Mouse (Mus musculus) hematopoietic stem cell, adult 5-6 weeks (primary cell): ENCODE results near the gene Fpr3. TPM values are rescaled to one million over a fixed set of nuclear protein-coding genes. Genes with fewer than 3 reads are reported as not detected.
"Not testable (repeated sequence)": the region's sequence is repeated elsewhere in the genome, so short reads cannot be mapped to it uniquely, and the experiment has no call there.

ENCODE experiments used
- ATAC-seq, 2 experiments: fragments of 125-278 bp in 1 of 2; replicated peaks in 1 of 2; 2 replicates each; pipeline ENCODE4 v1.8.0; 2016 to 2017; ENCODE audit warnings: inconsistent platforms in 2 of 2, mild to moderate bottlenecking in 2 of 2, moderate number of reproducible peaks in 2 of 2, low read depth in 1 of 2, moderate TSS enrichment in 1 of 2; ENCODE audit not compliant: low FRiP score in 2 of 2, poor library complexity in 2 of 2, severe bottlenecking in 2 of 2, insufficient read depth in 1 of 2, low TSS enrichment in 1 of 2
- total RNA-seq: library from RNA; stranded (forward); fragments of 172-1452, 232-1000 nt; gene quantifications from 2 replicates; pipeline ENCODE4 v1.2.3, GENCODE M21; 2017

The Fpr3 gene
- not detected in 2 replicates for total RNA-seq

DNA sequence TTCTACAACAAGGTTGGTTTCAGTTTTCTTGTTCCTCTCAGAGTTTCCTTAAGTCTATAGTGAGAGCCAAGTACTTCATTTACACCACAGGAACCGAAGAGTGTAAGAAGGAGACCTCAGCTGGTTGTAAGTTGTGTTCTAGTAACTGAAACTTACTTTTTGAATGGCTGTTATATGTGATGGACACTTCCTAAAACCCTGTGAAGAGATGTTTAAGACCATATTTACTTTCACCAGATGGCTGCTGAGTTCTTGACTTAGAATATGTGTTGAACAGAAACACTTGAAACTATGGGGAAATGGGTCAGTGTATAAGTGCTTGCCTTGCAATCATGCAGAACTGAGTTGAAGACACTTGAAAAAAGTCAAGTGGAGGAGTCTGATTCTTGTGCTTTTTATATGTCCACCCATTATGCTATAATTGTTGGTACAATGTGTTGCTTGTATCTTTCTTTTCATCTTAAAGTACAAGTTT is at the start of gene Fpr3, which contains the start of gene Fpr2:
Gene Fpr3, plus strand, starts transcription at position 79 of the 475 bp plus-strand sequence.
Gene Fpr2, plus strand, starts transcription at position 51 of the 475 bp plus-strand sequence.
- peak; percentile 28 to 33; a peak in 2 of 4 replicates for ATAC-seq

- ATAC-seq, result peak; percentile 97
These were observed 49.5 kb upstream of the Fpr3 start for GRCm38 (mm10) chr17:17837919-17838701.

- ATAC-seq, result no peak
These were observed 48.4 kb upstream of the Fpr3 start for GRCm38 (mm10) chr17:17839276-17839675.

DNA sequence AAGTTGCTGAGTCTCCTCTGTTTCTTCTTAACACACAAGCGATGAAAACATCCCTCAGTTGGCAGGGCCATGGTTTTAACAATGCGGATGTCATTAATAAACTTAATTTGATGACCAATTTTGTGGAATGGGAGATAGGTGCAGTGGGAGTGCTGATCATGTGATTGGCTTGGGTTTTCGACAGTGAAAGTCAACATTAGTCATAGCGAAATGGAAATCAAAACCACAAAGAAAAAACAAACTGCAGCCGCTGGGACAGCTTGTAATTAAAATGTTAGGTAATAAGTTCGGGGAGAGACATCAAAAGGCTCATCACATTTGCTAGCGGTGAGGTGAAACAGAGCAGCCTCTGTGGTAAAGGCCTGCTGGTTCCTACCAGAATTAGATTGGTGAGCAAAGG is 46.9 kb upstream of the Fpr3 start:
- no peak for ATAC-seq

GRCm38 (mm10) chr17:17843534-17844261 is 44.0 kb upstream of the Fpr3 start:
- no peak for ATAC-seq

DNA sequence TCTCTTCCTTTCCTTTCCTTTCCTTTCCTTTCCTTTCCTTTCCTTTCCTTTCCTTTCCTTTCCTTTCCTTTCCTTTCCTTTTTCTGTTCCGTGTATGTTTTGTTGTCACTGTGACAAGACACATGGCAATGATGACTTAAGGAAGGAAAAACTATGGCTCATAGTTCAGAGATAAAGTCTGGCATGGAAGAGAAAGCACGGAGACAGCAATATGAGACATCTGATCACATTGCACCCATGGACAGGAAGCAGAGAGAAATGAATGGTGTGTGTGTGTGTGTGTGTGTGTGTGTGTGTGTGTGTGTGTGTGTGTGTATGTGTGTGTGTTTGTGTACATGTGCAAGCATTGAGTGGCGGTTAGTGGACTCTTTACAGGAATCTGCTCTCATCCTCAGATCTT is 43.0 kb upstream of the Fpr3 start:
- ATAC-seq, result not testable (repeated sequence)

- ATAC-seq, result peak; percentile 61 to 77; a peak in 2 of 4 replicates
These were observed 42.2 kb upstream of the Fpr3 start for GRCm38 (mm10) chr17:17845187-17846027.

GRCm38 (mm10) chr17:17848988-17849387 is 38.7 kb upstream of the Fpr3 start:
- ATAC-seq, result no peak

DNA sequence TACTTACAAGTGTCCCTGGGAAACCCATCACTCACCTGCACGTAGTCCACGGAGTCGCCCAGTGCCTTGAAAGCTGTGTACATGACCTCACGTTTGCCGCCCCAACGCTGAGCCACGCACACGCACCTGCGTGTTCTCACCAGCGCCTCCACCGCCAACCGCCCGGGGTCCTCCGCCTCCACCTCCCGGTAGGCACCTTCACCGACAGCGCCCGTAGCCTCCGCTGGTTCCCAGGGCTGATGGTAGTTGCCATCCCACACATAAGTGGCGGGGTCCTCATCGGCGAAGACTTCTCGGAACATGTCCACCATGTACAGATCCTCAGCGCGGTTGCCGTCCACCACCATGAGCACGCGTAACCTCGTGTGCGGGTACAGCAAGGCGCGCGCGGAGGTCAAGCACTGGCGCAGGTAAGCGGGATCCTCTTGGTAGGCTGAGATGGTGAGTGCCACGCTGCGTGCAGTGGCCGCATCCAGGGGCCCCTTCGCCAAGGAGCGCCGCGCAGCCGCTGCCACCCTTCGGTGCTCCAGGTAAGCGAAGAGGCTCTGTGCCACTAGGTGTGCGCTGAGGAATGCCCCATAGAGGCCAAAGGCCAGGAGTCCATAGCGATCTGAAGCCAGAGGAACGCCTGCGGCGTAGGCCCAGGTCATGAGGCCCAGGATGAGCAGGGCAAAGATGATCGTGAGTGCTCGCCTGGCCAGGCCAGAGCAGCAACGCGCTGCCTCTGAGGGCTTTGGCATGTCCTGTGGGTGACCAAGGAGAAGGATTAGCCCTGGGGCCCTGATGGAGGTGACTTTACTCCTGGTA is 37.5 kb upstream of the Fpr3 start:
- no peak for ATAC-seq

DNA sequence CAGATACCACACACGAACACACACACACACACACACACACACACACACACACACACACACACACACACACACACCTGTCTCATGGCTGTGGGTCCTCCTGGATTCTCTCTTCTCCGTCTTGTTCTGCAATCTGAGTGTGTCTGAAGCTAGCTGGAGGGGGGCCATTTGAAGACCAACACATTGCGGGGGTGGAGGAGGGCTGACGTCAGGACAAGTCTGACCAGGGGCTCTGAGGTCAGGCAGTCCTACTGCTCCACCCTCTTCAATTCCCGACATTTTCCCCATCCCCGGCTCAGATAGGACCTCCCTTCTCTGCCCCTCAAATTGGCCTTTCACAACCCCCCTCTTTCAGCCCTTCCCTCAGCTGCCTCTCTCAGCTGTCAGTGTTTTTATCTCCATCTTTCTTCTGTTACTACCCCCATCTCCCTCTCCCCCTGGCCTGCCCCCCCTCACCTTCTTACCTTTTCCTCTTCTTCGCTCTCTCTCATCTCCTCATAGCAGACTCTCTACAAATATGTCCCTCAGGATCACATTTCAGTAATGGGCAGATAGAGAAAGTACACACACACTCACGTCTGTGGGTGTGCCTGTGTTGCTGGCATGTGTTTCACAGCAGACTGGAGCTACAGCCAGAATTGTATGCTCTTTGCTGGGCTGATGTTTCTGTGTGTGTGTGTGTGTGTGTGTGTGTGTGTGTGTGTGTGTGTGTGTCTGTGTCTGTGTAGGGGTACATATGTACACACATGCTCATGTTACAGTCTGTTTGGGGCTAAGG is 32.4 kb upstream of the Fpr3 start, which contains the start of gene Has1:
Gene Has1, minus strand, starts transcription at position 142 of the 775 bp plus-strand sequence.
- ATAC-seq, result no peak

DNA sequence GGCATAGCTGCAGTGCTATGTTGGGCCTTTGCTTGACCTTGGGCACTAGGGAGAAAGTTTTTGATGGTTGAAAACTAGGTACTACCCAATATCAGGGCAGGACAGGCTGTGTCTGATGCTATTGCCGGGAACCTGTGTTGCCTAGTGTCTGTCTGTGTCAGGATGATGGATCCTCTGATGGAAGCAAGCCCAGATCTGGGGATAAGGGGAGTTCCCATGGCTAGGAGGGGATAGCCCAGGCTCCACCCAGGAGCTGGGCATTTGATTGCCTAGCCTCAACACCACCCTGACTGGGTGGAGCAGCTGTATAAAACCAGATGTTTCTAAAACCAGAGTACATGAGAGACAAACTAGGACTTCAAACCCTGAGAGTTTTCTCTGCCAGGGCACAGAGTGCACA is 31.0 kb upstream of the Fpr3 start:
- no peak for ATAC-seq

DNA sequence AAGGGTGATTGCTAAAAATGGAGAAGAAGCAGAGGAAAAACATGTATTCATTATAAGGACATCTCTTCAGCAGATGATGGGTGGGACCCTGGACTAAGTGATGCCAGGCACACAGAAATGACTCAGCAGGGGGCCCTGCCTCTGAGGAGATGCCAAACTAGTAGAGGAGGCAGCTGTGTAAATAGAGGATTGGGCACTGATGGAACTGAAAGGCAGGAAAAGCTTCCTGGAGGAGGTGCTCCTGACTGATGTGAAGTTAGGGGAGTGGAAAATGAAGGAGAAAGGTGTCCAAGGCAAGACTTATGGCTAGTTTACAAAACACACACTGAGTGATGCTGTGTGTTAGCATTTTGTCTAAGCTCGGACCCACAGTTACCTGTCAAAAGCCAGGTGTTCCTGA is 30.2 kb upstream of the Fpr3 start:
- ATAC-seq, result no peak

DNA sequence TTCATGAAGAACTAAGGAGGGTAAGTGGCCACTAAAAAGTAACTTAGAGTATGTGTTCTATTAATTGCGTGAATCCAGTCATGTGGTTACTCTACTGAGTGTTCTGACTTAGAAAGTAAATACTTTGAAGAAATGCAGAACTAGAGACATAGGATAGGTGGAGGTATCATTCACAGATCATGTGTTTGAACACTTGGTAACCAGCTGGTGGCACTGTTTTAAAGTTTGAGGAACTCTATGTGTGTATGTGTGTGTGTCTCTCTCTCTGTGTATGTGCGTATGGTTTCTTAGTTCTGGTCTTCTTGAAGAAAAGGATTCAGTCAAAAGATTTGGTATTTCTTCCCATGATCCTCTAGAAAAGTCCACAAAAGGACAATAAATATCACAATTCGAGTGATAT is 27.5 kb upstream of the Fpr3 start:
- peak; percentile 87 to 89 for ATAC-seq

GRCm38 (mm10) chr17:17862360-17862759 is 25.3 kb upstream of the Fpr3 start:
- no peak for ATAC-seq

- peak; percentile 83 to 87 for ATAC-seq
These were observed 22.5 kb upstream of the Fpr3 start for GRCm38 (mm10) chr17:17865168-17865567.

GRCm38 (mm10) chr17:17866801-17867469 is 20.7 kb upstream of the Fpr3 start:
- ATAC-seq, result no peak
